Mouse (Mus musculus): ENCODE measurements around the gene Glt6d1. TPM values are rescaled to one million over a fixed set of nuclear protein-coding genes. Genes with fewer than 3 reads are reported as not detected.

Gene Glt6d1
- polyA plus RNA-seq, 1 experiment from 2014 or later, result not detected

DNA sequence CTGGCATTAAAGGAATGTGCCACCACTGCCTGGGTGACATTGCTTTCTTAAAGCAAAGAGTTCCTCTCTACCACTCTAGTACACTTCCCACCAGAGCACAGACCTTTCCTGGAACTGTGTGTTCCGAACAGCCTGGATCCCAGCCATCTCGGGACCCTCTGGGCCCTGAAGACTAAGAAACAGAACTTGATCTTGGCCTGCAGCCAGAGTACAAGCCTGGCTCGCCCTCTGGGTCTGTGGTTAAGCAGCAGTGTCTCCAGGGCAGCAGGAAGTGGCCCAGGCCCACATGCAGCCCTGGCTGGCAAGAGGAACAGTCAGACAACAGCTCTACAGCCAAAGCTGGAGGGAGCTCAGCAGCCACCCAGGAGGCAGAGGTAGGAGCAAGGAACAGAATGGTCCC is 37.0 kb upstream of the Glt6d1 start:
- ATAC-seq (ENCODE audit: low FRiP score, low TSS enrichment) (no peak), DNase-seq (peak; percentile 23)
- 56% methylated on average over 3 of the region's 3 CpGs for WGBS

DNA sequence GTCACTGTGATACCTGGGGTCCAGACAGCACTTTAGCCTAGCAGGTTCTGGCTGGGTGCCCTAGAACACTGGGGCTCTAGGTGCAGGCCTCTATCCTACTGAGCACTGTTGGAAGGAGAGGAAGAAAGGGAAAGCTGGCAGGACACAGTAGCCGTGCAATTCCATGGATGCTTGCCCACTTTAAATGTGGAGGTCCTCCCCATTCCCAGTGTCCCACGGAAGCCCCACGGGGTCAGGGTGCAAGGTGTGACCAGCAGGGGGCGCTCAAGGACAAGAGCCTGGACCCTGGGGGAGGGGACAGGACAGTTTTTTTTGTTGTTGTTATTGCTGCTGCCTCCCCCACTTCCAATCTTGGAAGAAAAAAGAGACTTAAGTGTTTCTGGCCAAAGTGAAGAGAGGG is 34.7 kb upstream of the Glt6d1 start:
- ATAC-seq (ENCODE audit: low FRiP score, low TSS enrichment), result no peak
- peak; percentile 43 for DNase-seq
- 12% methylated on average over 4 of the region's 4 CpGs for WGBS

More for the DNA sequence above, 37.0 kb upstream of the Glt6d1 start:
- Histone ChIP-seq H3K9ac (replicated peaks; ENCODE audit: low read length) (no peak overlapping the region), H3K4me3 (replicated peaks; ENCODE audit: low read depth, low read length) (no peak overlapping the region), H3K27me3 (ENCODE audit: control insufficient read depth, insufficient read depth, low read length) (no peaks in the 10 kb centered on the region), H3K4me2 (ENCODE audit: low read length) (no peak overlapping the region), H3K27ac (replicated peaks; ENCODE audit: low read depth, low read length) (no peak overlapping the region), H3K4me1 (ENCODE audit: control insufficient read depth, insufficient read depth, low read length) (no peaks in the 10 kb centered on the region), H3K36me3 (ENCODE audit: control insufficient read depth, insufficient read depth, low read length) (no peaks in the 10 kb centered on the region), H3K9me3 (ENCODE audit: control insufficient read depth, low read length) (no peaks in the 10 kb centered on the region)

DNA sequence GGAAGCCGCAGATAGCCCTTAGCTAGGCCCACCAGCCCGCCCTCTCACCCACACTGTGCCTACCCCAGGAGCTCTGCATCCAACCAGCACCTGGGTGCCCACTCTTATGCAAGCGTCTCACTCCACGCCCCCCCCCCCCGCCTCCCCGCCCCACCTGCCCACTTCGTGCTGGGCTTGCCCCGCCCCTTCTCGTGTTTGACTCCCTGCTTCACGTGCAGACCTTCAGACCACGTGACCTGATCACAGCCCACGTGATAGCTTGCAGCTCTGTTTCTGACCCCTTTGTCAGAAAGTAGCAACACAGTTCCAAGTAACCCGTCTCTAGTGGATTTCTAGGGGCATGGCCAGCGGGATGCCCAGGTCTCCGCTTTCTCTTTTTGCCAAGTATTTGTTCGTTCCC is 31.6 kb upstream of the Glt6d1 start, which contains the start of gene Sohlh1:
TSS of gene Sohlh1 (minus strand) at position 23 of the 400 bp plus-strand sequence.
- Histone ChIP-seq H3K36me3 (ENCODE audit: control insufficient read depth, insufficient read depth, low read length) (no peaks in the 10 kb centered on the region), H3K9ac (replicated peaks; ENCODE audit: low read length) (no peak within 1 kb of the TSS), H3K27me3 (ENCODE audit: control insufficient read depth, insufficient read depth, low read length) (no peaks in the 10 kb centered on the region), H3K4me2 (ENCODE audit: low read length) (no peak within 1 kb of the TSS), H3K9me3 (ENCODE audit: control insufficient read depth, low read length) (no peaks in the 10 kb centered on the region), H3K4me3 (replicated peaks; ENCODE audit: low read depth, low read length) (no peak within 1 kb of the TSS), H3K4me1 (ENCODE audit: control insufficient read depth, insufficient read depth, low read length) (no peaks in the 10 kb centered on the region), H3K27ac (replicated peaks; ENCODE audit: low read depth, low read length) (no peak within 1 kb of the TSS)
- WGBS, result 85% methylated on average over 15 of the region's 16 CpGs
- DNase-seq, result no peak
- ATAC-seq (ENCODE audit: low FRiP score, low TSS enrichment), result no peak

More for the DNA sequence above, 34.7 kb upstream of the Glt6d1 start:
- H3K27me3 ChIP-seq (ENCODE audit: control insufficient read depth, insufficient read depth, low read length), result no peaks in the 10 kb centered on the region
- H3K9ac ChIP-seq (replicated peaks; ENCODE audit: low read length), result no peak overlapping the region
- no peak overlapping the region for H3K4me3 ChIP-seq (replicated peaks; ENCODE audit: low read depth, low read length)
- no peak overlapping the region for H3K4me2 ChIP-seq (ENCODE audit: low read length)
- no peaks in the 10 kb centered on the region for H3K9me3 ChIP-seq (ENCODE audit: control insufficient read depth, low read length)
- H3K4me1 ChIP-seq (ENCODE audit: control insufficient read depth, insufficient read depth, low read length), result no peaks in the 10 kb centered on the region
- H3K36me3 ChIP-seq (ENCODE audit: control insufficient read depth, insufficient read depth, low read length), result no peaks in the 10 kb centered on the region
- H3K27ac ChIP-seq (replicated peaks; ENCODE audit: low read depth, low read length), result no peak overlapping the region

DNA sequence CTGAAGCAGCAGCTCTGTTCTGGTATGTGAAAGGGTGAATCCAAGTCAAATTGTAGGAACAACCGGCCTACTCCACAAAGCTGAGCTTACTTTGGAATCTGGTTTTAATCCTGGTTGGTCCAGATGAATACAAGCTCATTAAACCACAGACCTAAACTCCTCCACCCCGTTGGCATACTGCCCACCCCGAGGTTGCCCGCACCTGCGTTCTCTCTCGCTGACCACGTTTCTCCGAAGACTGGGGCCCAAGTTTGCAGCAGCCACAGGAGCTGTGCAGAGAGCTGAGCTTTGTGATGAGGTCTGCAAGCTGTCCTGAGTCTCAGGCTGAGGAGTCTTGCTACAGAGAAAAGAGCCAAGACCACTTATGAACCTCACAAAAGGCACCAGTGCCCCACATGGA is 30.9 kb upstream of the Glt6d1 start:
- WGBS, result 88% methylated on average over 8 of the region's 8 CpGs
- DNase-seq (no peak), ATAC-seq (ENCODE audit: low FRiP score, low TSS enrichment) (no peak)
- H3K4me2 ChIP-seq (ENCODE audit: low read length), result no peak overlapping the region
- no peaks in the 10 kb centered on the region for H3K27me3 ChIP-seq (ENCODE audit: control insufficient read depth, insufficient read depth, low read length)
- no peak overlapping the region for H3K27ac ChIP-seq (replicated peaks; ENCODE audit: low read depth, low read length)
- no peak overlapping the region for H3K4me3 ChIP-seq (replicated peaks; ENCODE audit: low read depth, low read length)
- H3K36me3 ChIP-seq (ENCODE audit: control insufficient read depth, insufficient read depth, low read length), result no peaks in the 10 kb centered on the region
- no peak overlapping the region for H3K9ac ChIP-seq (replicated peaks; ENCODE audit: low read length)
- H3K4me1 ChIP-seq (ENCODE audit: control insufficient read depth, insufficient read depth, low read length), result no peaks in the 10 kb centered on the region
- H3K9me3 ChIP-seq (ENCODE audit: control insufficient read depth, low read length), result no peaks in the 10 kb centered on the region

DNA sequence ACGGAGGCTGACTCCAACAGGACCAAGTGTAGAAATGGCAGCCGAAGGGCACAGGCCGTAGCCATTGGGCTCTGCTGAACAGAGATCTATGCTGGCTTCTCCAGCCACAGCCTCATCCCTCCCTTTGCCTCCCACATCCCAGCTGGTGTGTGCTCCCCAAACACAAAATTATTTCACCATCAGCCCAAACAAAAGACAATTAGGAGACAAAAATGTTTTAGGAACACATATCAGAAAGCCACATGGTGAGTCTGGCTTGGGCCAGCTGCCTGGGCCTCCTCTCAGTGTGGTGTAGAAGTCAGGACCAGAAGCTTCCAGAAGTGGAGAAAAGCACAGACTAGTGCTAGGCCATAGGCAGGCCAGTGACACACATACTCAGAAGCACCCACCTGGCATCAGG is 28.4 kb upstream of the Glt6d1 start:
- no peak overlapping the region for H3K27ac ChIP-seq (replicated peaks; ENCODE audit: low read depth, low read length)
- WGBS, result 81% methylated on average over 3 of the region's 3 CpGs
- ATAC-seq (ENCODE audit: low FRiP score, low TSS enrichment), result no peak

DNA sequence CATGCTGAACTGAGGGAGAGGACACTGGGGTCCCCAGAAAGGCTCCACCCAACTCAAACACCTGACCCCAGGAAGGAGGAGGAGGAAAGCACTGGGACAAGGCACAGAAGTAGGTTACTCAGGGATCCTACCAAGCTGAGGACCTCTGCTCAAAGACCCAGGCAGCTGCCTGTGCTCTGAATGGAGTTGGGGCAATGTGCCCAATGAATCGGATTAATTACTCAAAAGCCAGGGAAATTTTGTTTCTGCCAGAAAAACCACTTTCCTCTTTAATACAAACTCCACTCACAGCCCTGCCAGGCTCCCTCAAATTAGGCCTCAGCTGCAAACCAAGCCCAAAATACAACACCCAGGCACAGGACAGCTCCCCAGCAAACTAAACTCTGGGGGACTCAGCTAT is 27.1 kb upstream of the Glt6d1 start:
- Histone ChIP-seq H3K36me3 (ENCODE audit: control insufficient read depth, insufficient read depth, low read length) (no peaks in the 10 kb centered on the region), H3K4me2 (ENCODE audit: low read length) (no peak overlapping the region), H3K27me3 (ENCODE audit: control insufficient read depth, insufficient read depth, low read length) (no peaks in the 10 kb centered on the region), H3K9ac (replicated peaks; ENCODE audit: low read length) (no peak overlapping the region), H3K4me3 (replicated peaks; ENCODE audit: low read depth, low read length) (no peak overlapping the region), H3K27ac (replicated peaks; ENCODE audit: low read depth, low read length) (no peak overlapping the region), H3K9me3 (ENCODE audit: control insufficient read depth, low read length) (no peaks in the 10 kb centered on the region), H3K4me1 (ENCODE audit: control insufficient read depth, insufficient read depth, low read length) (no peaks in the 10 kb centered on the region)
- 78% methylated on average over 1 of the region's 1 CpGs for WGBS
- ATAC-seq (ENCODE audit: low FRiP score, low TSS enrichment) (no peak), DNase-seq (no peak)

More for the DNA sequence above, 28.4 kb upstream of the Glt6d1 start:
- no peaks in the 10 kb centered on the region for H3K4me1 ChIP-seq (ENCODE audit: control insufficient read depth, insufficient read depth, low read length)
- H3K9ac ChIP-seq (replicated peaks; ENCODE audit: low read length), result no peak overlapping the region
- H3K4me2 ChIP-seq (ENCODE audit: low read length), result no peak overlapping the region
- DNase-seq, result no peak
- no peaks in the 10 kb centered on the region for H3K9me3 ChIP-seq (ENCODE audit: control insufficient read depth, low read length)
- no peaks in the 10 kb centered on the region for H3K27me3 ChIP-seq (ENCODE audit: control insufficient read depth, insufficient read depth, low read length)
- no peaks in the 10 kb centered on the region for H3K36me3 ChIP-seq (ENCODE audit: control insufficient read depth, insufficient read depth, low read length)
- H3K4me3 ChIP-seq (replicated peaks; ENCODE audit: low read depth, low read length), result no peak overlapping the region

DNA sequence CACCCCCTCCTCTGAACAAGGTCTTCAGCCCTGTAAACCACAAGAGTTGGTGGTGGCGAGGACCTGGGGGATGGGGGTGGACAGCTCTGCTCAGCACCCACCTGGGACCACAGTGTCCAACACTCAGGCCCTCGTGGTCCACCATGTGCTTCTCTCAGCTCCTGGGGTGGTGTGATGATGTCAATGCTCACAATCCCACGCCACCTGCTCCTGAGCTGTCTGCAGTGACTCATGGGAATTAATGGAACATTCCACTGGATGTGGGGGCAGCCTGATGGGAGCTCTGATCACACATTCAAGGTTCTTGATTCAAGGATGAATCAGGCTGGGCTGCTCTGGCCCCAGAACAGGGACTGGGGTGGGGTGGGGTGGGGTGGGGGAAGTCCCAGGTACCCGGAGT is 26.5 kb upstream of the Glt6d1 start:
- no peak for ATAC-seq (ENCODE audit: low FRiP score, low TSS enrichment)
- DNase-seq, result no peak
- WGBS, result 78% methylated on average over 4 of the region's 4 CpGs
- H3K9ac ChIP-seq (replicated peaks; ENCODE audit: low read length), result no peak overlapping the region
- no peaks in the 10 kb centered on the region for H3K9me3 ChIP-seq (ENCODE audit: control insufficient read depth, low read length)
- H3K36me3 ChIP-seq (ENCODE audit: control insufficient read depth, insufficient read depth, low read length), result no peaks in the 10 kb centered on the region
- H3K4me3 ChIP-seq (replicated peaks; ENCODE audit: low read depth, low read length), result no peak overlapping the region
- H3K27me3 ChIP-seq (ENCODE audit: control insufficient read depth, insufficient read depth, low read length), result no peaks in the 10 kb centered on the region
- H3K4me1 ChIP-seq (ENCODE audit: control insufficient read depth, insufficient read depth, low read length), result no peaks in the 10 kb centered on the region
- no peak overlapping the region for H3K27ac ChIP-seq (replicated peaks; ENCODE audit: low read depth, low read length)
- H3K4me2 ChIP-seq (ENCODE audit: low read length), result no peak overlapping the region

DNA sequence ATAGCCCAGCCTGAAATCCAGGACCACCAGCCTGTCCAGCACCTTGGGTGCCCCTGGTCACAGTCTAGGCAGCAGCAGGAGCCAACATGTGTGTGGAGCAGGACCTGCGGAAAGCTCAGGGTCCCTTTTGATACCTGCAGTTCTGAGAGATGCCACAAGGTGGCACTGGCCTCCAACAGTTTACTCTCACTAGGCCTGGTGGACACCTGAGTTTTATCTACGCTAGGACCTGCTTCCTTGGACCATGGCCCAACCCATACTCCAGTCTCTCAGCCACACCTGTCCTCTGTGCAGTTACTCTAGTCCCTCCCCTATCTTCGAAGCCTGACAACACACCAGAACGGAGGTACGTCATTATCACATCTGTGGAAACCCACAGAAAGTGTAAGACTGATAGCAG is 20.6 kb upstream of the Glt6d1 start:
- H3K36me3 ChIP-seq (ENCODE audit: control insufficient read depth, insufficient read depth, low read length), result no peaks in the 10 kb centered on the region
- no peak for ATAC-seq (ENCODE audit: low FRiP score, low TSS enrichment)

DNA sequence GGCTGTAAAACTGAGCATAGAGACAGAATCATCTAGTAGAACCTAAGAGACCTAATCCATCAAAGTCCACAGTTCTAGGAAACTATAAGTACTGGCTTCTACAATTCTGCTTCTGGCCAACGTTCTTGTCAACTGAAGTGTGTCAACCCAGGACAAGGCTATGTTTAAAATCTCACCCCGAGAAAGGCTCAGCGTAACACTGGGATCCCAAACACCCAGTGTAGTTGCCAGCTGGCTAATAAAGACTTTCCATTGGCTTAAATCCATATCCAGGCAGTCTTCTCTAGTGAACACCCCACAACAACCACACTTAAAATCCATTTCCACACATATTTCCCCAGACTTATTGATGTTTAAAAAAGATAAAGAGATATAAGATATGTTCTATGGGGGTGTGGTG is 15.1 kb upstream of the Glt6d1 start:
- Histone ChIP-seq H3K36me3 (ENCODE audit: control insufficient read depth, insufficient read depth, low read length) (no peaks in the 10 kb centered on the region), H3K9ac (replicated peaks; ENCODE audit: low read length) (no peak overlapping the region), H3K4me2 (ENCODE audit: low read length) (no peak overlapping the region), H3K9me3 (ENCODE audit: control insufficient read depth, low read length) (no peaks in the 10 kb centered on the region), H3K27ac (replicated peaks; ENCODE audit: low read depth, low read length) (no peak overlapping the region), H3K4me1 (ENCODE audit: control insufficient read depth, insufficient read depth, low read length) (no peaks in the 10 kb centered on the region), H3K27me3 (ENCODE audit: control insufficient read depth, insufficient read depth, low read length) (no peaks in the 10 kb centered on the region), H3K4me3 (replicated peaks; ENCODE audit: low read depth, low read length) (no peak overlapping the region)
- ATAC-seq (ENCODE audit: low FRiP score, low TSS enrichment), result no peak
- no peak for DNase-seq
- 90% methylated on average over 3 of the region's 3 CpGs for WGBS

More for the DNA sequence above, 20.6 kb upstream of the Glt6d1 start:
- Histone ChIP-seq H3K9me3 (ENCODE audit: control insufficient read depth, low read length) (no peaks in the 10 kb centered on the region), H3K9ac (replicated peaks; ENCODE audit: low read length) (no peak overlapping the region), H3K27ac (replicated peaks; ENCODE audit: low read depth, low read length) (no peak overlapping the region), H3K4me2 (ENCODE audit: low read length) (no peak overlapping the region), H3K27me3 (ENCODE audit: control insufficient read depth, insufficient read depth, low read length) (no peaks in the 10 kb centered on the region), H3K4me1 (ENCODE audit: control insufficient read depth, insufficient read depth, low read length) (no peaks in the 10 kb centered on the region), H3K4me3 (replicated peaks; ENCODE audit: low read depth, low read length) (no peak overlapping the region)
- WGBS, result 49% methylated on average over 5 of the region's 5 CpGs
- DNase-seq, result peak; percentile 88
